Mouse (Mus musculus): ENCODE results near the gene Thsd7b.

DNA sequence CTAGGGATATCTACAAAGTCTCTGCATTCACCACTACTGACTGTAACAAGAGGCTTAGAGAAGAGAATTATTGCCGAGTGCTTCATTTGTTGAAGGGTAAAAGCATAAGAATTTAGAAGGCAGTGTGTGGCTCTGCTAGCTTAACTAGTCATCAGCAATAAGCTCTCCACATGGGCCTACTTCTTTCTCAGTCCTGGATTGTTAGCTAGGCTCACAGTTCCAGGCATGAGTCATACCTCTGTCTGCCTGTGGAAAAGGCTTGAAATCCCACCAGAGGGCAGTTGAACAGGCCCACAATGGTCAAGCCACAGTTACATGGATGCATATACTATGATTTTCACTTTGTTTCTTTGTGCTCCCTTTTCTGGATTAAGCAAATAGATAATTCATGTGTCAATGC is 138.5 kb downstream of the Thsd7b start:
- no peak for TF ChIP-seq POLR2A (IDR thresholded peaks at IDR 0.05; ENCODE audit: insufficient read depth, low read depth, low read length)
- no peak for TF ChIP-seq CTCF (IDR thresholded peaks at IDR 0.05)
- no peak for TF ChIP-seq EP300 (IDR thresholded peaks at IDR 0.05; ENCODE audit: insufficient read depth, low read depth, low read length)
